Mouse (Mus musculus) lung, postnatal 36 days (tissue): ENCODE results near the gene Gng12.
"Not testable (repeated sequence)": the region's sequence is repeated elsewhere in the genome, so short reads cannot be mapped to it uniquely, and the experiment has no call there.

Source experiments
- DNase-seq: peaks from one replicate; pipeline ENCODE4 v3.0.0; 2022; ENCODE audit warnings: mixed read lengths

Gng12 gene

DNA sequence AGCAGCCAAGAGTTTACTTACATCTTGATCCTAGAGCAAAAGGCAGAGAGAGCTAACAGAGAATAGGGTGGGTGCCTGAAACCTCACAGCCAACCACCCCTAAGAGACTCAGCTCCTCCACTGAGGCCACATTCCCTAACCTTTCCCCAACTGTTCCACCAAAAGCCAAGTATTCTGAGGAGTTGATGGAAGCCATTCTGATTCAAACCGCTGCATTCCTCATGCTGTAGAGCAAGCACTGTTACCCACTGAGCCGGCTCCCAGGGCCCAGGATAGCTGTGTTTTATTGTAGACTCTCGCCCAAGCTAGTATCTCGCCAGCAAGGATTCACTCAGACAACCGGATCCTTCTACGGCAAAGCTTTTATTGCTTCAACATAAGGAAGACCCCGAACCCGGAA, 98.8 kb downstream of the Gng12 start:
- DNase-seq = no peak

- no peak for DNase-seq
Measured at GRCm38 (mm10) chr6:66995825-66996224, 99.6 kb downstream of the Gng12 start.

- DNase-seq = no peak
Measured at GRCm38 (mm10) chr6:66996257-66996656, 100.1 kb downstream of the Gng12 start.

- DNase-seq = peak; percentile 87
Measured at GRCm38 (mm10) chr6:66998645-66999044, 102.4 kb downstream of the Gng12 start.

DNA sequence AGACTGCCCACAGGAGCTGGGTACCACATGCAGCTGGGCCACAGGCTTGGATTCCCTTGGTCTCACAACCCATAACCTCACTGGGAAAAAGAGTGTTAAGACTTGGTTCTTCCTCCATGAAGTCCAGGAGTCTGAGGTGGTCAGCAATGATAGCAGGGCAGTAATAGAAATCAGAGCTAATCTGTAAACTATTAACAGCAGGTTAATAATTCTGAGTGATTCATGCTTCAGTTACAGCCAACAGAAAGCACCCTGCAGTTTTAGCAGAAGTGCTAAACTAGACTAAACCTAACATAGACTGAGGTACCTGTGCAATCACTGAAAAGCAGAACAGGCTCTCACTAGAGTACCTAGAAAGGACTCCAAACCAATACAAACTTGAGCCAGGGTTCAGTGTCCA, 103.6 kb downstream of the Gng12 start:
- no peak for DNase-seq

DNA sequence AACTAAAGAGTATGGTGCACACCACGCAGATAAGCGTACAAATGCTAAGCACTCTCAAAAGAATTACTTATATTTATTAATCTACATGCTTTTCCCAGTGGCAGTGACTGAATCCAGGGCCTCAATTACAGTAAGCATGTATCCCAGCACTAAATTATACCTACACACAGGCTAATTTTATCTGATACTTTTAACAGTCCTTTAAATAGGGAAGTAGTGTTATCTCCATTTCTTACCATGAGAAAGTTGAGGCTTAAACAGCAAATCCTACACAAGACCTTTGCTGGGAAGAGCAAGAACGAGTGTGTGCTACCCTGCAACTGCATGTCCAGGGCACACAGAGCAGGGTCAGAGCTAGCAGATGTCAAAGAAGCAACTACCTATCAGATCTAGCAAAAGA, 113.7 kb downstream of the Gng12 start:
- no peak for DNase-seq

- no peak for DNase-seq
Measured at GRCm38 (mm10) chr6:67010370-67011216, 114.4 kb downstream of the Gng12 start.

GRCm38 (mm10) chr6:67011217-67011518, 115.0 kb downstream of the Gng12 start:
- DNase-seq = no peak

DNA sequence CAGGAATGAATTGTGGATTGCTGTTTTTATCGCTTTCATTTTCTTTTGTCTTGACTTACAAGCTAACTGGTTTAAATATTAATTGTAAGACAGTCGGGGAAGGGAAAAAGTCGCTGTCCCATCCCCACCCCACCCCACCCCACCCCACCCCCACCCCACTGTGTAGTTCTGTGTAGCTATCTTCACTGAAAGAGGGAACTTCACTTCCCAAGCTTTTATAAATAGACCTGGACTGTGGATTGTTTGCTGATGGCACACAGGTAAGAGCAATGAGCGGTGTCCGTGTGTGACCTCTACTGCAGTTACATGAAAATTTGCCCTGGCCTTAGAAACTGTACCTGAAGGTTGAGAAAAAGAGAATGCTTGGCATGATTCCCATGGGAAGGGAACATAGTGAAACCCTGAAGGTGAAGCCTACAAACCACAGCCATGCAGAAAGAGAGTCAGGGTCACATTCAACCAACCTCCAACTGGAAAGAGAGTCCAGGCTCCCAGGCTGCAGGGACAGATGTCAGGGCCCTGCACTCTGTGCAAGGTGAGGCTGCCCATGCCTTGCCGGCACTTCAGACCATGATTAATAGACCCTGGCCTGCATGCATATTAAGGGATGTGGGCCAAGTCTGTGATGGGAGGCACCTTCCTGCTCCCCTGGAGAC, 117.2 kb downstream of the Gng12 start:
- no peak for DNase-seq

GRCm38 (mm10) chr6:67013949-67014678, 117.9 kb downstream of the Gng12 start:
- no peak for DNase-seq

- DNase-seq = peak; percentile 61
Measured at GRCm38 (mm10) chr6:67014679-67015075, 118.5 kb downstream of the Gng12 start.

DNA sequence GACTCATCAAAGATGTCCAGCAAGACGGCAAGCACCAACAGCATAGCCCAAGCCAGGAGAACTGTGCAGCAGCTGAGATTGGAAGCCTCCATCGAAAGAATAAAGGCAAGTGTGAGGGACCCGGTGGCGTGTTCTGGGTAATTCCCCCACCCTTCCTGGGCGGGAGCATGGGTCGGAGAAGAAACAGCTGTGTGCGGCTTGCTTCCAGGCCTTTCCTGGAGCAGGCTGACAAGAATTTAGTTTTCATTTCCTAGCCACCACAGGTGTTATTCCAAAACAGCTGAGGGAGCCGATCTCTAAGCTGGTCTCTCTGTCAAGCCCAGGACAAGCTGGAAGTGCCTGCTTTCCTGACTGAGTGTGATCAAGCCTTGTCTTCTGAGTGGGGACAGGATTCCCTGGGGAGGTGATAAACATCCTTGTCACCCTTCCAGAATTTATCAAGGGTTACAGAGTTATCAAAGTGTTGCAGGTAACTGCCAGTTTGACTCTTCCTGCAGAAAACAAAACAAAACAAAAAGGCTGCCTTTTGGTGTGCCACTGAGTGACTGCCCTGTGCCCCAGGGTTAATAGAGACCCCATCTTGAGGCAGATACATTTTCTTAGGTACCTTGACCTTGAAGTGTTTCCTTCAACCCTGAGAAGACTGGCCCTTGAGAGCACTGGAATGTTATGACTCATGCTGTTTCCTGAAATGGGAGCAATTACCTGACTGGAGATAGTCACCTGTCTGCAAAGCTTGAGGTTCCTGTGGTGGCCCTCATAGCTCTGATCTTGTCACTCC, 119.7 kb downstream of the Gng12 start:
- DNase-seq = peak; percentile 59

DNA sequence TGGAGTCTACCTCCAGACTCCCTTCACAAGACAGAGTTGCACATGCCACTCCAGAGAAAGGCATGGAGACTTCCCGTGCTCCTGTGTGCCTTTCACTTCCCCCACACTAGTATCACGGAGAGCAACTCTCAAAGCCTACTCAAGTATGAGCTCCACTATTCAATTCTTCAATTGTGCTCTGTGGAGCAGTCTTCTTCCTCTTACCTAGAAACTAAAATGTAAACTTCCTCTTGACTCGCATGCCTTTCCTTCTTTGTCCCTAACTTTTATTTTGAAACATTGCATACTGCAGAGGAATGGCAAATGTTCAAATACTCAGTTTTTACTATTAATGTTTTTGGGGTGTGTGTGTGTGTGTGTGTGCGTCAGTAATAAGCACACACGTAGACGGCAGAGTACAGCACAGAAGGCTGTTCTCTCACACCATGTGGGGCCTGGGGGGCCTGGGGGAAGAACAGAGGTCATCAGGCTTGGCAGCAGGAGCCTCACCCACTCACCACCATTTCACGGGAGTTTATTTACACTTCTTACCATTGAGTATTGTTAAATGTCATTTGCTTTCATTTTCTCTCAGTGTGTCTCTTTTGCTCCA, 120.4 kb downstream of the Gng12 start:
- peak; percentile 18 for DNase-seq

DNA sequence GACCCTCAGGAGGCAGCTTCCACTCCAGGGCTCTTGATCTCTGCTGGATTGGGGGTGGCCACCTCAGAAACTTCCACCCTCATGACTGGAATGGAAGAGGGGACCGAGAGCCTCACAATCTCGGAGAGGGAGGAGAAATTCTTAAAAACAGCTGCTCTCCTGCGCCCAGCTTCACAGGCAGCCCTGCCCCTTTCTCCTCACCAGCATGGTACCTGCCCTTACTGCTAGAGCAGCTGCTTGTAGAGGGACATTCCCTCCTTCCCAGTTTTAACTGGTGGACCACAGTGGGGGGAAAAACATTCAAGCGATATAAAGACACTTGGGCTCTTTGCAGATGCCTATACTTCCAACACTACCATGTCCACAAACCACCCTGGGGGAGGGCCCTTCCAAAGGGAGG, 122.2 kb downstream of the Gng12 start:
- no peak for DNase-seq

- DNase-seq = not testable (repeated sequence)
Measured at GRCm38 (mm10) chr6:67019001-67019400, 122.8 kb downstream of the Gng12 start.

DNA sequence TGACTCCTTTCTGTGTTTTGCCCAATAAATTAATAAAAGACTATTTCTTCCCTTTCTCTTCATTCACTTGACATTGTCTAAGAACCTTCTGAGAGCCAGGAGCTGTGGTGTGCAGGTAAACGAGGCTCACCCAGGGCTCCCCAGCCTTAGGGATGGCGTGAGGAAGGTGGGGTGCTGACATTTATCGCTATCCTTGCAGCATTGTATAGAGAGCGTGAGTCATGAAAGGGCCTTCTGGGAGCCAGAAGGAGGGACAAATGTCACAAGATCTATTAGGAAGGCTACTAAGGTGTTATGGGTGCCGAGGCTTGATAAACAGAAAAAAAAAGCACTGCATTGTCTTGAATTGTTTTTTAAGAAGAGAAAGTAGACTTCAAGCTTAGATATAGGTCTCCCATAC, 125.1 kb downstream of the Gng12 start:
- DNase-seq = no peak

GRCm38 (mm10) chr6:67023729-67024128, 127.5 kb downstream of the Gng12 start:
- DNase-seq = no peak

- DNase-seq = no peak
Measured at GRCm38 (mm10) chr6:67026661-67027060, 130.5 kb downstream of the Gng12 start.

- peak; percentile 29 for DNase-seq
Measured at GRCm38 (mm10) chr6:67027438-67028142, 131.4 kb downstream of the Gng12 start.

DNA sequence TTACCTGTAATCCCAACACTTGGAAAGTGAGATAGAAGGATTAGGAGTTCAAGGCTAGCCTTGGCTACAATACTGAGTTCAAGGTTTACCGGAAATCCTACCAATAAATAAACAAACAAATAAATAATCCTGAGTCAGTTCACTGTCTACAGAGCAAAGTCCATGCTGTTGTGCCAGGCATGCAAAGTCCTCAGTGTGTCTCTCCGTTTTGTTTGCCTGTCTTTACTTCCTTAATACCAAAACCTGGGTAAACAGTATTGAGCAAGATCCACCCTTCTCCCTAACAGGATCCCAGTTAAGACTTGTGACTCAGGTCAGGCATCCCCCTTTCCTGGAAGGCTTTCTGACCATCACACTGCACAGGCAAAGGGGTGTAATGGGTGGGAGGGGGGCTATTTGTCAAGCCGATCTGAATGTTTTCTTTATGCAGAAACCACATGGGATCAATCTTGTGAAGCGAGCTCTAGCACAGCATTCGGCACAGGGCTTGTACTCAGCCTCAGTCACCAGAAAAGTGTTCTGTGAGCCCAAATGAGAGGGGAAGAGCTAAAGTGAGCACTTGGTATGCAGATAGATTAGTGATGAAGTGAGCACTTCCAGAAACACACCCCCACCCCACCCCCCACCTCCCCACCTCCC, 133.2 kb downstream of the Gng12 start:
- DNase-seq = no peak

DNA sequence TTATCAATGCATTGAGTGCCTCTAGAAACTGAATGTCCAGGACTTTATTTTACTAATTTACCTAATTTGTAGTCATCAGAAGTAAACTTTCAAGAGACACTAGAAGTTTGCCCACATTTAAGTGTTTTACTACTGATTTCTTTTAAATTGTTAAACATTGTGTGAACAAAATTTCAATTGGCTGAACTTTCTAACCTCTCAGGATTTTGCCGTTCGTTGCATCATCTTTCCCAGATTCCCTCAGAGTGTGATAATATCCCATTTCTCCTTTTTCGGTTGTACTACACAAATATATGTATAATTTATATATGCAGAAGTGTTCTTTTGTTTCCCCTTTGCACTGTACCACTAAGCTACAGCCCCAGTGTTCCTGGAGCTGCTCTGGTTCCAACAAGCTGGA, 133.8 kb downstream of the Gng12 start:
- DNase-seq = no peak

- no peak for DNase-seq
Measured at GRCm38 (mm10) chr6:67030416-67030815, 134.2 kb downstream of the Gng12 start.
